Mouse (Mus musculus) C2C12 (cell line): Measurements from ENCODE around the gene Hist2h3c1. TPM values are rescaled to one million over a fixed set of nuclear protein-coding genes. Genes with fewer than 3 reads are reported as not detected.
A peak's percentile ranks its signal among the peaks of the same experiment; 100 is the strongest.
"Not testable (repeated sequence)": the region's sequence is repeated elsewhere in the genome, so short reads cannot be mapped to it uniquely, and the experiment has no call there.

Source experiments
- H3K27me3 ChIP-seq: one replicate; pipeline ENCODE4 v1.6.1; 2011; ENCODE audit not compliant: control insufficient read depth, insufficient read depth, insufficient read length
- H3K36me3 ChIP-seq: one replicate; pipeline ENCODE4 v1.6.1; 2011; ENCODE audit not compliant: control insufficient read depth, insufficient read depth
- H3K4me3 ChIP-seq: one replicate; pipeline ENCODE4 v1.5.1; 2011; ENCODE audit warnings: mild to moderate bottlenecking, control low read depth; ENCODE audit not compliant: poor library complexity, insufficient read depth, severe bottlenecking
- H3K79me2 ChIP-seq: one replicate; pipeline ENCODE4 v1.6.1; 2011; ENCODE audit not compliant: control insufficient read depth, insufficient read depth
- H3K79me3 ChIP-seq: one replicate; pipeline ENCODE4 v1.6.1; 2011; ENCODE audit warnings: low read depth, control low read depth
- H3ac ChIP-seq: one replicate; pipeline ENCODE3; 2011; ENCODE audit warnings: low read depth; ENCODE audit not compliant: control insufficient read depth, insufficient read length
- CEBPB ChIP-seq: IDR thresholded peaks from one replicate; pipeline ENCODE4 v1.6.1; 2011; ENCODE audit warnings: low read depth, mild to moderate bottlenecking, control low read depth, moderate library complexity
- CTCF ChIP-seq: IDR thresholded peaks from one replicate; pipeline ENCODE4 v1.5.1; 2011; ENCODE audit not compliant: control insufficient read depth, insufficient read depth, insufficient read length
- FOSL1 ChIP-seq: IDR thresholded peaks from one replicate; pipeline ENCODE4 v1.8.0; 2011; ENCODE audit warnings: mild to moderate bottlenecking, low read length; ENCODE audit not compliant: poor library complexity, insufficient read depth, severe bottlenecking
- MAX ChIP-seq: IDR thresholded peaks from one replicate; pipeline ENCODE4 v1.6.1; 2011; ENCODE audit warnings: mild to moderate bottlenecking, control low read depth
- MYOD1 ChIP-seq: IDR thresholded peaks from one replicate; pipeline ENCODE4 v1.6.1; 2011; ENCODE audit warnings: low read depth; ENCODE audit not compliant: control insufficient read depth, insufficient read length
- MYOG ChIP-seq: IDR thresholded peaks from one replicate; pipeline ENCODE4 v1.6.1; 2011; ENCODE audit not compliant: control insufficient read depth, insufficient read length; ENCODE audit errors: extremely low read depth
- USF1 ChIP-seq: IDR thresholded peaks from one replicate; pipeline ENCODE4 v1.6.1; 2011; ENCODE audit warnings: low read depth, mild to moderate bottlenecking, control low read depth, moderate library complexity
- polyA plus RNA-seq: library from polyadenylated mRNA; unstranded; fragments of >200 nt; fragmentation: generic; extraction: Trizol; gene quantifications from one replicate; pipeline ENCODE4 v1.2.1, GENCODE M21; 2012; ENCODE audit warnings: missing spikeins

Hist2h3c1 gene
- polyA plus RNA-seq, 1 experiment, result 0.32 TPM

DNA sequence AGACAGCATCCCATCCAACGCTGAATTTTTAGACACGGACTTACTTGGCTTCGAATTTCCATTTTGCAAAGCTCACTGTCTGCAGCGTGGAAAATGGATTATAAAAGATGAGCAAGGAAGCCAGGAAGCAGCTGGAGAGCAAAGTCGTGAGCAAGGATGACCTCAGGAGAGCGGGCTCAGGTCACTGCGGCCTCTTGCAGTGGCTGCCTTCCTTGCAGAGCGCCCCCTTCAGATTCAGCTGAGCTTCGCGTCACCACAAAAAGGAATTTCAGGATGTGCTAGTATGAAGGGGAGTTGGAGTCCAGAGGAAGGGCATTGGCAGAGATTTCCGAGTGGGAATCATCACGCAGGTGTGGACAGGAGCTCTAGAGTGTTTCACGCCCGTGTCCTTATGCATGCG is 37.2 kb upstream of the Hist2h3c1 start:
- no peaks in the 10 kb centered on the region for H3K36me3 ChIP-seq
- H3K4me3 ChIP-seq, result no peak overlapping the region
- H3K79me2 ChIP-seq, result no peaks in the 10 kb centered on the region
- H3K79me3 ChIP-seq, result no peaks in the 10 kb centered on the region
- peaks cover 4% of the 10 kb centered on the region for H3K27me3 ChIP-seq
- TF ChIP-seq MAX (no peak), MYOD1 (no peak), CTCF (no peak), FOSL1 (no peak), CEBPB (no peak), MYOG (no peak), USF1 (no peak)
- H3ac ChIP-seq, result no peak overlapping the region

DNA sequence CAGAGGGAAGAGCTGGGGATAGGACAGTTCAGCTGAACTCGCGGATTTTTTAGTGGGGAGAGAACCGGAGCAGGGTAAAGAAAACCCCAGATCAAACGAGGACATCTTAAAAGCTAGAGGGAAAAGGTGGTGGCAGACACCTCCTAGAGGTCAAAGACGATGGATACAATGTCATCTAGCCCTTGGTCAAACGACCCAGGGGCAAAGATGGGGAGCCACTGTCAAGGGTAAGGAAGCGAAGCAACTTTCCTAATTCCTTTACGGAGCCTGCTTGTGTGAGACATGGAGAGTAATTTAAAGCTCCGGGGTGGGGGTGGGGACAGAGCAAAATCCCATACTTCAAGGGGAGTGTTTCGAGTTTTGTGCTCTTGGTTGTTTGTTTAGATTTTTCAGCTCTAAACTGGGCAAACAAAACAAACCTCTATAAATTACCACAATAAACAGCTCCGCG is 27.3 kb upstream of the Hist2h3c1 start:
- TF ChIP-seq CTCF (no peak), FOSL1 (no peak), USF1 (no peak), MYOD1 (no peak), CEBPB (no peak), MAX (no peak), MYOG (no peak)
- Histone ChIP-seq H3ac (peak overlapping the region; percentile 59), H3K79me3 (no peaks in the 10 kb centered on the region), H3K36me3 (no peaks in the 10 kb centered on the region), H3K79me2 (no peaks in the 10 kb centered on the region), H3K27me3 (no peaks in the 10 kb centered on the region), H3K4me3 (peak overlapping the region; percentile 36)

DNA sequence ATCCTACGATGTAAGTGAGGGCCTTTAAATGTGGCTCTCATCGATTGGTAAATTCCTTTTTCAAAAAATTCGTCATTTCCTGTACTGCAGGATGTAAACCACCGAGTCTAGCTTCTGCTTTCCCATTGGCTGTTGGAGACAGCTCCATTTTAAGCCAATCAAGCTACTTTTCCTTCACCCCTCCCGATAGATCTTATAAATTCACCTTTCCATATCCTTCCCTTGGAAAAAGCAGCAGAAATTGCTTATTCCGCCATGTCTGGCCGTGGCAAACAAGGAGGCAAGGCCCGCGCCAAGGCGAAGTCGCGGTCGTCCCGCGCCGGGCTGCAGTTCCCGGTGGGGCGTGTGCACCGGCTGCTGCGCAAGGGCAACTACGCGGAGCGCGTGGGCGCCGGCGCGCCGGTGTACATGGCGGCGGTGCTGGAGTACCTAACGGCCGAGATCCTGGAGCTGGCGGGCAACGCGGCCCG is 26.8 kb upstream of the Hist2h3c1 start, which contains the start of the genes Bola1 and Hist2h2ab:
TSS of gene Bola1 (minus strand) at position 49 of the 470 bp plus-strand sequence.
TSS of gene Hist2h2ab (plus strand) at position 205 of the 470 bp plus-strand sequence.
- Histone ChIP-seq H3K27me3 (no peaks in the 10 kb centered on the region), H3ac (peak within 1 kb of the TSS; percentile 89), H3K79me3 (no peaks in the 10 kb centered on the region), H3K79me2 (no peaks in the 10 kb centered on the region), H3K4me3 (peak within 1 kb of the TSS; percentile 36), H3K36me3 (no peaks in the 10 kb centered on the region)
- TF ChIP-seq USF1 (no peak), CEBPB (no peak), MAX (no peak), FOSL1 (no peak), MYOD1 (no peak), CTCF (no peak), MYOG (no peak)

- not testable (repeated sequence) for H3K79me2 ChIP-seq, H3K27me3 ChIP-seq, H3K79me3 ChIP-seq, H3K36me3 ChIP-seq
- Histone ChIP-seq H3ac (peak overlapping the region; percentile 89), H3K4me3 (peak overlapping the region; percentile 36)
Observed at GRCm38 (mm10) chr3:96220131-96220764, 26.2 kb upstream of the Hist2h3c1 start.

GRCm38 (mm10) chr3:96220765-96221639 is 25.5 kb upstream of the Hist2h3c1 start, which contains the start of the genes Hist2h2ac and Hist2h2be:
TSS of gene Hist2h2ac (minus strand) at chr3:96220880.
TSS of gene Hist2h2be (plus strand) at chr3:96221119.
- Histone ChIP-seq H3K4me3 (peak within 1 kb of the TSS; percentile 36), H3K27me3 (no peaks in the 10 kb centered on the region), H3K36me3 (no peaks in the 10 kb centered on the region), H3K79me3 (no peaks in the 10 kb centered on the region), H3K79me2 (no peaks in the 10 kb centered on the region), H3ac (peak within 1 kb of the TSS; percentile 89)
- TF ChIP-seq CTCF (no peak), FOSL1 (no peak), CEBPB (no peak), MYOG (no peak), USF1 (no peak), MAX (no peak), MYOD1 (no peak)
